In the genomic region with DNA sequence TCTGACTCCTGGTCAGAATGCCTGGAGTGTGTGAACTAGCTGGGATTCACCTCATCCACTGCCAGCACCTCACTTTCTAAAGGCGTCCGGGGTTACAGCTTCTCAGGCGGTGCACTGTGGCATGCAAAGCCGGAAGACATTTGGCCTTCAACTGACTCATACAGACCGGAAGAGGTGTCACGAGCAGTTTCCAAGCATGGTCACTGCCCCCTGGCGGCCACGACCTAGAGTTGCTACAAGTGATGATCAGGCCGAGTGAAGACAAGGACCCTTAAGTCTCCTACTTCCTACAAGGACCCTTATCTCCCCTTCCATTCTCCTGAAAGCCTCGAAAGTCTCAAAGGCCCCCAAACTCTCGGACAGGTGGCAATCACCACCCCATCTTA, we compare ENCODE assay signal across 8 mouse cellular contexts. TPM values are rescaled to one million over a fixed set of nuclear protein-coding genes. Genes with fewer than 3 reads are reported as not detected.
DNase-seq lines count a peak whose midpoint lies in the region; ATAC-seq and TF ChIP-seq lines count a peak whose summit lies in the region.

No protein-coding gene starts in this region.

- peak overlapping the region; percentile 80 for H3K27ac ChIP-seq in MEL (ENCODE audit: control insufficient read depth, low read depth, low read length)
- peak overlapping the region; percentile 92 for H3K27ac ChIP-seq in forebrain, postnatal 0 days (ENCODE audit: low read depth, low read length)
- peak overlapping the region; percentile 94 for H3K27ac ChIP-seq in lung, embryonic 14.5 days (ENCODE audit: low read depth)

- H3K27me3 ChIP-seq in MEL (ENCODE audit: control insufficient read depth in 1 of 2, insufficient read depth in 2 of 2, low read length in 2 of 2), result no peaks in the 10 kb centered on the region
- no peaks in the 10 kb centered on the region for H3K27me3 ChIP-seq in forebrain, postnatal 0 days (ENCODE audit: insufficient read depth, low read length)
- H3K27me3 ChIP-seq in lung, embryonic 14.5 days (ENCODE audit: insufficient read depth, low read length), result no peaks in the 10 kb centered on the region

- H3K79me2 ChIP-seq in MEL (ENCODE audit: control insufficient read depth, insufficient read depth, low read length, poor library complexity), result peaks cover 8% of the 10 kb centered on the region

- peak; percentile 86 for ATAC-seq in forebrain, postnatal 0 days
- ATAC-seq in lung, embryonic 14.5 days (ENCODE audit: insufficient read depth), result peak; percentile 85
- peak; percentile 90 for ATAC-seq in neutrophil, adult 5-6 weeks (ENCODE audit: extremely low read depth, insufficient number of reproducible peaks, low FRiP score, poor library complexity, severe bottlenecking)

- H3K4me2 ChIP-seq in forebrain, postnatal 0 days (ENCODE audit: low read depth), result peak overlapping the region; percentile 85
- H3K4me2 ChIP-seq in lung, embryonic 14.5 days, result peak overlapping the region; percentile 98

- peak; percentile 41 for TF ChIP-seq RAD21 in MEL (IDR thresholded peaks at IDR 0.05; ENCODE audit: low read depth, low read length)

- WGBS in forebrain, postnatal 0 days, result 2% methylated on average over 11 of the region's 11 CpGs
- 1% methylated on average over 11 of the region's 11 CpGs for WGBS in lung, embryonic 14.5 days

- peak; percentile 54 to 91; a peak in 3 of 4 replicates for TF ChIP-seq POLR2A in MEL (IDR thresholded peaks at IDR 0.05; ENCODE audit: control insufficient read depth in 1 of 2, insufficient read depth in 1 of 2, low read depth in 1 of 2, low read length in 2 of 2, poor library complexity in 1 of 2)

- H3K4me3 ChIP-seq in MEL (ENCODE audit: control insufficient read depth in 1 of 2, insufficient read depth in 1 of 2, low read depth in 2 of 2, low read length in 2 of 2), result peak overlapping the region; percentile 72 to 79
- peak overlapping the region; percentile 73 for H3K4me3 ChIP-seq in forebrain, postnatal 0 days (ENCODE audit: low read depth, low read length)
- peak overlapping the region; percentile 79 for H3K4me3 ChIP-seq in lung, embryonic 14.5 days (ENCODE audit: low read depth, low read length)

- DNase-seq in MEL (ENCODE audit: low read depth, low spot score), result peak; percentile 97
- DNase-seq in cerebellum, adult 18-20 months, result peak; percentile 81 to 88
- peak; percentile 88 for DNase-seq in forebrain, postnatal 0 days
- peak; percentile 85 for DNase-seq in heart, postnatal 4 days
- peak; percentile 74 to 78 for DNase-seq in layer of hippocampus, adult 8-10 months (ENCODE audit: low spot score in 2 of 2)
- DNase-seq in lung, embryonic 14.5 days, result peak; percentile 96
- DNase-seq in thymus, adult 18-20 months, result peak; percentile 75 to 83

- H3K36me3 ChIP-seq in MEL (ENCODE audit: control insufficient read depth in 1 of 2, insufficient read depth in 2 of 2, low read length in 2 of 2), result peaks cover 0 to 22% of the 10 kb centered on the region in 2 experiments; a peak in 2 of 4 replicates
- H3K36me3 ChIP-seq in forebrain, postnatal 0 days (ENCODE audit: insufficient read depth), result peaks cover 32% of the 10 kb centered on the region
- peaks cover 24% of the 10 kb centered on the region for H3K36me3 ChIP-seq in lung, embryonic 14.5 days (ENCODE audit: insufficient read depth)

- TF ChIP-seq CTCF in MEL (IDR thresholded peaks at IDR 0.05 in 2 of 3, conservative IDR thresholded peaks at IDR 0.05 in 1 of 3; ENCODE audit: control insufficient read depth in 1 of 3, insufficient read depth in 1 of 3, low read depth in 2 of 3, low read length in 3 of 3, poor library complexity in 1 of 3, severe bottlenecking in 1 of 3), result peak; percentile 88 to 91 (median 89)
- TF ChIP-seq CTCF in forebrain, postnatal 0 days (IDR thresholded peaks at IDR 0.05; ENCODE audit: low read depth), result peak; percentile 91
- TF ChIP-seq CTCF in lung, embryonic 14.5 days (IDR thresholded peaks at IDR 0.05; ENCODE audit: low read depth), result peak; percentile 95

- peaks cover 18 to 20% of the 10 kb centered on the region in 2 experiments for H3K4me1 ChIP-seq in MEL (ENCODE audit: control insufficient read depth in 1 of 2, insufficient read depth in 2 of 2, low read length in 2 of 2)
- H3K4me1 ChIP-seq in forebrain, postnatal 0 days (ENCODE audit: insufficient read depth), result peaks cover 9% of the 10 kb centered on the region; the same call in 1 of the 2 replicates
- H3K4me1 ChIP-seq in lung, embryonic 14.5 days (ENCODE audit: insufficient read depth), result peaks cover 8% of the 10 kb centered on the region

- TF ChIP-seq EP300 in MEL (IDR thresholded peaks at IDR 0.05; ENCODE audit: low read depth in 1 of 2, low read length in 2 of 2), result no peak

- peak overlapping the region; percentile 90 for H3K9ac ChIP-seq in MEL (ENCODE audit: control insufficient read depth, low read depth, low read length, poor library complexity, severe bottlenecking)
- peak overlapping the region; percentile 88 for H3K9ac ChIP-seq in forebrain, postnatal 0 days
- H3K9ac ChIP-seq in lung, embryonic 14.5 days, result peak overlapping the region; percentile 84

- no peaks in the 10 kb centered on the region for H3K9me3 ChIP-seq in MEL (replicated peaks; ENCODE audit: insufficient read depth, low read length)
- no peaks in the 10 kb centered on the region for H3K9me3 ChIP-seq in forebrain, postnatal 0 days (ENCODE audit: low read length)
- H3K9me3 ChIP-seq in lung, embryonic 14.5 days (ENCODE audit: low read depth, low read length), result no peaks in the 10 kb centered on the region

TF ChIP-seq in MEL, 35 proteins besides CTCF, POLR2A, EP300 and RAD21 (continues in another document):
- TF ChIP-seq HCFC1 (IDR thresholded peaks at IDR 0.05; ENCODE audit: low read depth, low read length), result peak; percentile 83
- TF ChIP-seq TAL1 (IDR thresholded peaks at IDR 0.05; ENCODE audit: low read length), result no peak
- no peak for TF ChIP-seq ZKSCAN1 (IDR thresholded peaks at IDR 0.05; ENCODE audit: low read depth, low read length)
- TF ChIP-seq ETS1 (IDR thresholded peaks at IDR 0.05; ENCODE audit: low read depth, low read length), result no peak
- peak; percentile 72 for TF ChIP-seq SMC3 (IDR thresholded peaks at IDR 0.05; ENCODE audit: low read depth, low read length)
- TF ChIP-seq MAFK (IDR thresholded peaks at IDR 0.05; ENCODE audit: borderline replicate concordance, low read depth, low read length), result no peak
- TF ChIP-seq MEF2A (IDR thresholded peaks at IDR 0.05; ENCODE audit: extremely low read depth, insufficient replicate concordance, low read depth, low read length, poor library complexity, severe bottlenecking), result no peak
- 0 out of 2 replicates have a peak, but pooled peaks have one; percentile 57 for TF ChIP-seq CHD1 (IDR thresholded peaks at IDR 0.05; ENCODE audit: low read depth, low read length)
- TF ChIP-seq NRF1 (IDR thresholded peaks at IDR 0.05; ENCODE audit: insufficient read depth, low read depth, low read length, poor library complexity, severe bottlenecking), result no peak
- TF ChIP-seq ZMIZ1 (IDR thresholded peaks at IDR 0.05; ENCODE audit: low read depth, low read length), result no peak; the same call in none of the 2 replicates
- TF ChIP-seq RCOR1 (IDR thresholded peaks at IDR 0.05; ENCODE audit: low read depth, low read length), result no peak
- TF ChIP-seq MXI1 (IDR thresholded peaks at IDR 0.05; ENCODE audit: low read depth, low read length), result peak; percentile 89

RNA-seq across cellular contexts. Expression of a gene that starts 3.7 kb away (rescaled TPM):
- total RNA-seq in MEL (2012; rRNA removed), result 15.2 and 15.6 TPM in 2 replicates
- polyA plus RNA-seq in MEL (2012; ENCODE audit: insufficient read depth in 1 of 2, insufficient read length in 2 of 2, low read depth in 1 of 2, low replicate concordance in 2 of 2, missing spikeins in 1 of 2), result 10 to 100 TPM in 1 of 2 experiments, not detected in 1; 24.6 TPM
- total RNA-seq in forebrain, postnatal 0 days (2014; rRNA removed), result 55.8 and 59.1 TPM in 2 replicates
- polyA plus RNA-seq in forebrain, postnatal 0 days (2015; fragmentation: Nextera tagmentation; extraction: Ambion mirVana), result 42.7 and 43.0 TPM in 2 replicates
- 10 to 100 TPM; 50.2 to 54.5 TPM for total RNA-seq in heart, postnatal 4 days (2021)
- 10 to 100 TPM; 69.9 to 90.4 (median 73.4) TPM for total RNA-seq in layer of hippocampus, adult 8-10 months (2022)
- polyA plus RNA-seq in lung, embryonic 14.5 days (2014; fragmentation: Nextera tagmentation; extraction: Ambion mirVana), result 36.9 and 38.3 TPM in 2 replicates
- 142 and 143 TPM in 2 replicates for total RNA-seq in neutrophil, adult 5-6 weeks (2017)

RNA-seq across cellular contexts. Expression of a gene that starts 10.7 kb away (rescaled TPM):
- 56.0 and 58.7 TPM in 2 replicates for total RNA-seq in MEL (2012; rRNA removed)
- polyA plus RNA-seq in MEL (2012; ENCODE audit: insufficient read depth in 1 of 2, insufficient read length in 2 of 2, low read depth in 1 of 2, low replicate concordance in 2 of 2, missing spikeins in 1 of 2), result 10 to 100 TPM in 1 of 2 experiments, not detected in 1; 69.4 TPM
- 45.8 and 49.6 TPM in 2 replicates for total RNA-seq in forebrain, postnatal 0 days (2014; rRNA removed)
- polyA plus RNA-seq in forebrain, postnatal 0 days (2015; fragmentation: Nextera tagmentation; extraction: Ambion mirVana), result 43.7 and 46.5 TPM in 2 replicates
- total RNA-seq in heart, postnatal 4 days (2021), result 10 to 100 TPM; 35.1 to 36.1 TPM
- total RNA-seq in layer of hippocampus, adult 8-10 months (2022), result 10 to 100 TPM; 59.5 to 63.3 (median 59.8) TPM
- polyA plus RNA-seq in lung, embryonic 14.5 days (2014; fragmentation: Nextera tagmentation; extraction: Ambion mirVana), result 58.8 and 59.6 TPM in 2 replicates
- total RNA-seq in neutrophil, adult 5-6 weeks (2017), result 103 and 106 TPM in 2 replicates

RNA-seq across cellular contexts. Expression of a gene that starts 11.6 kb away (rescaled TPM):
- 13.4 and 15.5 TPM in 2 replicates for total RNA-seq in MEL (2012; rRNA removed)
- 10 to 100 TPM in 1 of 2 experiments, not detected in 1; 37.6 TPM for polyA plus RNA-seq in MEL (2012; ENCODE audit: insufficient read depth in 1 of 2, insufficient read length in 2 of 2, low read depth in 1 of 2, low replicate concordance in 2 of 2, missing spikeins in 1 of 2)
- total RNA-seq in forebrain, postnatal 0 days (2014; rRNA removed), result 74.6 and 75.6 TPM in 2 replicates
- polyA plus RNA-seq in forebrain, postnatal 0 days (2015; fragmentation: Nextera tagmentation; extraction: Ambion mirVana), result 44.7 and 62.3 TPM in 2 replicates
- 10 to 100 TPM; 41.8 to 45.5 TPM for total RNA-seq in heart, postnatal 4 days (2021)
- total RNA-seq in layer of hippocampus, adult 8-10 months (2022), result 100 to 1,000 TPM in 1 of 4 experiments, 10 to 100 TPM in 3; 89.3 to 104 (median 93.8) TPM
- 52.5 and 58.6 TPM in 2 replicates for polyA plus RNA-seq in lung, embryonic 14.5 days (2014; fragmentation: Nextera tagmentation; extraction: Ambion mirVana)
- 24.6 and 26.6 TPM in 2 replicates for total RNA-seq in neutrophil, adult 5-6 weeks (2017)

RNA-seq across cellular contexts. Expression of a gene that starts 18.0 kb away (rescaled TPM):
- 0.56 and 0.89 TPM in 2 replicates for total RNA-seq in MEL (2012; rRNA removed)
- 1 to 10 TPM in 1 of 2 experiments, not detected in 1; 4.6 TPM for polyA plus RNA-seq in MEL (2012; ENCODE audit: insufficient read depth in 1 of 2, insufficient read length in 2 of 2, low read depth in 1 of 2, low replicate concordance in 2 of 2, missing spikeins in 1 of 2)
- total RNA-seq in forebrain, postnatal 0 days (2014; rRNA removed), result 64.9 and 85.6 TPM in 2 replicates
- polyA plus RNA-seq in forebrain, postnatal 0 days (2015; fragmentation: Nextera tagmentation; extraction: Ambion mirVana), result 82.6 and 108 TPM in 2 replicates
- total RNA-seq in heart, postnatal 4 days (2021), result 1 to 10 TPM; 4.8 to 4.9 TPM
- total RNA-seq in layer of hippocampus, adult 8-10 months (2022), result 10 to 100 TPM; 14.1 to 17.8 (median 16.2) TPM
- polyA plus RNA-seq in lung, embryonic 14.5 days (2014; fragmentation: Nextera tagmentation; extraction: Ambion mirVana), result 23.2 and 27.8 TPM in 2 replicates
- 6.9 and 9.7 TPM in 2 replicates for total RNA-seq in neutrophil, adult 5-6 weeks (2017)

Comparison
In these comparisons a context has a peak if more than half of its experiments do, and no peak if none do; other contexts are left out.
1. Peak in every context shown above with its lines: DNase-seq, ATAC-seq, H3K4me3 ChIP-seq and H3K27ac ChIP-seq.